Comparison of ENCODE assay signal across 23 mouse cellular contexts in the genomic region with DNA sequence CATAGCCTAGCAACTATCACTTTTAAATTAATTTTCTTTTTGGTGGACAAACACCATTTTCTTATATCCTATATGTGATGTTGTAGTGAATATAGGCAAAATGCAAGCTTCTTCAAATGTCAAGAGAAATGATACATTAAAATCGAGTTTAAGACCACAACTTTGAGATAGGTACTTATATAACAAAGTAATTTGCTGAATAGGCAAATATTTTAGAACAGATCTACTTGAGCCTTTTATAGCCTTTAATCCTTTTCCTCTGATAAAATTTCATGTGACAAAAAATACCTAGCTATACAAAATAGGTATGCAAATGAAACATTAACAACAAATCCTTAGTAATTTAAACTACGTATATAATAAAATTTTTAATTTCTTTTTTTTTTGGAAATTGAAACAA.
DNase-seq lines count a peak whose midpoint lies in the region; ATAC-seq and TF ChIP-seq lines count a peak whose summit lies in the region.
"Had no signal": no experiment of that assay in that cellular context is flagged by ENCODE, and none has a peak within 500 bp of the region (broad histone marks: within the 10 kb centered on the region; RNA-seq: fewer than 3 reads in every experiment).

No protein-coding gene starts in this region.

- TF ChIP-seq RAD21 in CH12.LX (IDR thresholded peaks at IDR 0.05; ENCODE audit: low read depth, low read length), result no peak

- no peak for TF ChIP-seq POLR2A in CH12.LX (IDR thresholded peaks at IDR 0.05; ENCODE audit: low read depth, low read length)

- dilution Hi-C loops in CH12.LX (cut with MboI; ENCODE audit: extremely low pct_ligation_motif_present, extremely low pct_unique_long_range_greater_than_20kb, low sequenced_read_pairs), result no loop called here

- TF ChIP-seq CTCF in CH12.LX (conservative IDR thresholded peaks at IDR 0.05 in 1 of 2, IDR thresholded peaks at IDR 0.05 in 1 of 2; ENCODE audit: low read depth in 2 of 2, low read length in 2 of 2), result no peak

- peak; percentile 41 for DNase-seq in midbrain, embryonic 11.5 days (ENCODE audit: low spot score, missing footprints)
- no peak for DNase-seq in midbrain, embryonic 10.5 days (ENCODE audit: low spot score)
- no peak for DNase-seq in CH12.LX (ENCODE audit: extremely low read depth)
- no peak for DNase-seq in ES-E14 (ENCODE audit: low read depth, low spot score)
- no peak for DNase-seq in heart, adult 9 months (ENCODE audit: low spot score in 2 of 2)
- no peak for DNase-seq in adrenal gland, adult 18-20 months (ENCODE audit: low spot score in 2 of 2)
- DNase-seq: adrenal gland, adult 2 months; adrenal gland, adult 8-10 months; adrenal gland, postnatal 10 days; adrenal gland, postnatal 14 days; adrenal gland, postnatal 25 days; adrenal gland, postnatal 36 days; B cell, adult 2 months; cerebellum, adult 11 months; cerebellum, adult 11-12 months; cerebellum, adult 18-20 months; cerebellum, adult 2 months; cerebellum, adult 8-10 months; cerebellum, adult 9-10 months had no signal

- H3K36me3 ChIP-seq in midbrain, embryonic 11.5 days (ENCODE audit: control insufficient read depth, insufficient read depth, low read length), result no peaks in the 10 kb centered on the region
- no peaks in the 10 kb centered on the region for H3K36me3 ChIP-seq in midbrain, embryonic 10.5 days
- H3K36me3 ChIP-seq in CH12.LX (replicated peaks in 1 of 2; ENCODE audit: control insufficient read depth in 1 of 2, insufficient read depth in 1 of 2, low read length in 1 of 2) (no peaks in the 10 kb centered on the region), ES-E14 (ENCODE audit: control insufficient read depth, insufficient read depth, low read length, poor library complexity, severe bottlenecking) (no peaks in the 10 kb centered on the region)
- H3K36me3 ChIP-seq: G1E had no signal

- no peak overlapping the region for H3K27ac ChIP-seq in midbrain, embryonic 11.5 days (ENCODE audit: low read depth, low read length)
- no peak overlapping the region for H3K27ac ChIP-seq in midbrain, embryonic 10.5 days (replicated peaks)
- no peak overlapping the region for H3K27ac ChIP-seq in CH12.LX (ENCODE audit: insufficient read depth, low read depth)
- H3K27ac ChIP-seq in ES-E14 (ENCODE audit: insufficient read depth, low read depth, low read length, poor library complexity, severe bottlenecking), result no peak overlapping the region

- TF ChIP-seq EP300 in CH12.LX (IDR thresholded peaks at IDR 0.05; ENCODE audit: low read length), result no peak

- no peak for ATAC-seq in midbrain, embryonic 11.5 days (ENCODE audit: low FRiP score)
- ATAC-seq: activated CD4-positive, CD25-positive, alpha-beta regulatory T cell, adult 4 months; CD4-positive, CD25-positive, alpha-beta regulatory T cell, adult 4 months; Patski had no signal

- H3K79me2 ChIP-seq in CH12.LX (replicated peaks; ENCODE audit: control insufficient read depth, extremely low read depth, insufficient read depth, poor library complexity, severe bottlenecking), result no peaks in the 10 kb centered on the region

- no peaks in the 10 kb centered on the region for H3K9me3 ChIP-seq in midbrain, embryonic 11.5 days (ENCODE audit: control insufficient read depth, low read length)
- H3K9me3 ChIP-seq in midbrain, embryonic 10.5 days (replicated peaks), result no peaks in the 10 kb centered on the region
- H3K9me3 ChIP-seq in CH12.LX (replicated peaks; ENCODE audit: low read length) (no peaks in the 10 kb centered on the region), ES-E14 (ENCODE audit: control insufficient read depth, insufficient read depth, low read depth, low read length) (no peaks in the 10 kb centered on the region)
- H3K9me3 ChIP-seq: G1E had no signal

- H3K9ac ChIP-seq in midbrain, embryonic 11.5 days (ENCODE audit: low read length), result no peak overlapping the region
- H3K9ac ChIP-seq in CH12.LX (ENCODE audit: insufficient read depth, low read depth) (no peak overlapping the region), ES-E14 (ENCODE audit: insufficient read depth, low read depth, low read length, poor library complexity, severe bottlenecking) (no peak overlapping the region)

- H3K4me2 ChIP-seq in midbrain, embryonic 11.5 days, result no peak overlapping the region
- H3K4me2 ChIP-seq in CH12.LX (ENCODE audit: insufficient read depth, low read depth, poor library complexity, severe bottlenecking), result no peak overlapping the region

- H3K4me1 ChIP-seq in midbrain, embryonic 11.5 days (ENCODE audit: control insufficient read depth, insufficient read depth, low read length), result no peaks in the 10 kb centered on the region
- H3K4me1 ChIP-seq in midbrain, embryonic 10.5 days, result no peaks in the 10 kb centered on the region
- no peaks in the 10 kb centered on the region for H3K4me1 ChIP-seq in CH12.LX (ENCODE audit: control insufficient read depth in 1 of 2, insufficient read depth in 2 of 2)
- H3K4me1 ChIP-seq in ES-E14 (ENCODE audit: control insufficient read depth in 2 of 2, insufficient read depth in 2 of 2, low read length in 2 of 2, poor library complexity in 1 of 2), result no peaks in the 10 kb centered on the region

- H3K4me3 ChIP-seq in midbrain, embryonic 11.5 days (ENCODE audit: low read depth, low read length), result no peak overlapping the region
- H3K4me3 ChIP-seq in midbrain, embryonic 10.5 days, result no peak overlapping the region
- H3K4me3 ChIP-seq in CH12.LX (replicated peaks in 1 of 3; ENCODE audit: low read depth in 2 of 3, low read length in 2 of 3, poor library complexity in 1 of 3), result no peak overlapping the region
- H3K4me3 ChIP-seq in ES-E14 (ENCODE audit: insufficient read depth in 1 of 2, low read depth in 1 of 2, low read length in 2 of 2, poor library complexity in 1 of 2, severe bottlenecking in 1 of 2), result no peak overlapping the region

- H3K27me3 ChIP-seq in midbrain, embryonic 11.5 days (ENCODE audit: control insufficient read depth, insufficient read depth, low read length), result no peaks in the 10 kb centered on the region
- no peaks in the 10 kb centered on the region for H3K27me3 ChIP-seq in midbrain, embryonic 10.5 days (ENCODE audit: low read depth, poor library complexity, severe bottlenecking)
- H3K27me3 ChIP-seq in CH12.LX (replicated peaks), result no peaks in the 10 kb centered on the region

- in situ Hi-C loops in CH12.LX (cut with MboI; ENCODE audit: low pct_ligation_motif_present, low pct_unique_long_range_greater_than_20kb, low sequenced_read_pairs), result no loop called here
- in situ Hi-C loops in ES-E14 (cut with MboI; ENCODE audit: low sequenced_read_pairs in 2 of 2, unreplicated experiment in 2 of 2), result no loop called here

- 86% methylated on average over 2 of the region's 2 CpGs for WGBS in midbrain, embryonic 11.5 days
- WGBS in midbrain, embryonic 10.5 days, result 89% methylated on average over 2 of the region's 2 CpGs

TF ChIP-seq in CH12.LX, 34 proteins besides CTCF, POLR2A, EP300 and RAD21:
- no peak for TF ChIP-seq UBTF (IDR thresholded peaks at IDR 0.05; ENCODE audit: low read depth, low read length)
- TF ChIP-seq MAFK (IDR thresholded peaks at IDR 0.05; ENCODE audit: insufficient replicate concordance, low read length), result 0 out of 2 replicates have a peak, but pooled peaks have one; percentile 59

TF ChIP-seq in ES-E14, 5 proteins besides CTCF, POLR2A, EP300 and RAD21:
- peak; percentile 72 for TF ChIP-seq MAFK (IDR thresholded peaks at IDR 0.05; ENCODE audit: insufficient read depth, low read depth, low read length)
- TF ChIP-seq ZNF384 (IDR thresholded peaks at IDR 0.05; ENCODE audit: low read depth, low read length), result no peak
